Mouse (Mus musculus) C2C12 (cell line): ENCODE results near the gene Kyat1.

Source experiments
- CTCF ChIP-seq: IDR thresholded peaks from one replicate; pipeline ENCODE4 v1.5.1; 2011; ENCODE audit not compliant: control insufficient read depth, insufficient read depth, insufficient read length
- FOSL1 ChIP-seq: IDR thresholded peaks from one replicate; pipeline ENCODE4 v1.8.0; 2011; ENCODE audit warnings: mild to moderate bottlenecking, low read length; ENCODE audit not compliant: poor library complexity, insufficient read depth, severe bottlenecking
- MAX ChIP-seq: IDR thresholded peaks from one replicate; pipeline ENCODE4 v1.6.1; 2011; ENCODE audit warnings: mild to moderate bottlenecking, control low read depth
- MYOG ChIP-seq: IDR thresholded peaks from one replicate; pipeline ENCODE4 v1.6.1; 2011; ENCODE audit not compliant: control insufficient read depth, insufficient read length; ENCODE audit errors: extremely low read depth
- USF1 ChIP-seq: IDR thresholded peaks from one replicate; pipeline ENCODE4 v1.6.1; 2011; ENCODE audit warnings: low read depth, mild to moderate bottlenecking, control low read depth, moderate library complexity

- no peak for TF ChIP-seq MAX
- no peak for TF ChIP-seq CTCF
- no peak for TF ChIP-seq MYOG
- TF ChIP-seq FOSL1, result no peak
- TF ChIP-seq USF1, result no peak
Measured at GRCm38 (mm10) chr2:30242509-30242908, 36.9 kb upstream of the Kyat1 start.
